Mouse (Mus musculus) left cerebral cortex, adult 18-20 months (tissue): ENCODE data around the gene Mxra7. TPM values are rescaled to one million over a fixed set of nuclear protein-coding genes. Genes with fewer than 3 reads are reported as not detected.
"Not testable (repeated sequence)": the region's sequence is repeated elsewhere in the genome, so short reads cannot be mapped to it uniquely, and the experiment has no call there.

Experiments used
- DNase-seq, 2 experiments: peaks; one replicate each; pipeline ENCODE4 v3.0.0; 2021 to 2022; ENCODE audit warnings: low spot score in 2 of 2, mixed read lengths in 1 of 2
- long read RNA-seq, 2 experiments: library from polyadenylated mRNA; stranded (forward); transcript quantifications; one replicate each; pipeline ENCODE4 v2.0.0; 2021
- total RNA-seq, 2 experiments: library from RNA; stranded (reverse); gene quantifications; 2 replicates each; pipeline ENCODE4 v1.2.3; 2021

The Mxra7 gene
- total RNA-seq, result 10 to 100 TPM; 17.5 to 20.2 TPM
- long read RNA-seq, experiment 1, transcript Mxra7-202 (5 exons, 757 nt), result minor isoform, 8 of 29 reads
- long read RNA-seq, experiment 1, transcript Mxra7-201 (4 exons, 2,063 nt), result major isoform, 17 of 29 reads
- long read RNA-seq, experiment 1, partial matches to known transcripts, result 1 of 29 reads
- long read RNA-seq, experiment 1, other reads (novel, unspliced or antisense), result 3 of 29 reads
- long read RNA-seq, experiment 2, transcript Mxra7-201 (4 exons, 2,063 nt), result major isoform, 20 of 27 reads
- long read RNA-seq, experiment 2, partial matches to known transcripts, result 0 of 27 reads
- long read RNA-seq, experiment 2, other reads (novel, unspliced or antisense), result 2 of 27 reads

DNA sequence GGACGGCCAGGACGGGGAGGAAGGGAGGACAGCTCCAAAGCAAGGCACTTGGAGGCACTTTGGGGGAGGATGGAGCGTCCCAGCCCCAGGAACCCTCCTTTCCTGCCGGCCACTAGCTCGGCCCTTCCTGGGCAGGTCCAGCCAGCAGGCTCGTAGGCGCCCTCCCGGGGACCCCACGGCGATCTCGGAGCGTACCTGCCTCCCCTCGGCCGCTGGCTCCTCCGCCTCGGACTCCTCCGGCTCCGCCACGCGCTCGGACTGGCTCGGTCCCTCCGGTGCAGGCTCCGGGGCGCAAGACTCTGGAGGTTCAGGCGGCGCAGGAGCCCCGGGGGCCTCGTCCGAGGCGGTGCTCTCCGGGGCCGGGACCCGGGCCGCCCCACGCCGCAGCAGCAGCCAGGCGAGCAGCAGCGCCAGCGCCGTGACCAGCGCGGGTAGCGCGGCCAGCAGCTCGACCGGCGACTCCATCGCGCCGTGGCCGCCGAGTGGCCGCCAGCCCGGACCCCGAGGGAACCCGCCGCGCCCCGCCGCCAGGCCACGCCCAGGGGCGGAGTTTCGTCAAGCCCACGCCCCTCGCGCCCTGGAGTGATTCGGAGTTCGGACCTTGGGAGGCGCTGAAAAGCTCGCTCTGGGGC, at the start of gene Mxra7:
TSS of gene Mxra7 (minus strand) at position 513 of the 632 bp plus-strand sequence.
- peak; percentile 54 to 69 for DNase-seq

- peak; percentile 39 to 54 for DNase-seq
Measured at GRCm38 (mm10) chr11:116873987-116874386, 46.1 kb upstream of the Mxra7 start.

DNA sequence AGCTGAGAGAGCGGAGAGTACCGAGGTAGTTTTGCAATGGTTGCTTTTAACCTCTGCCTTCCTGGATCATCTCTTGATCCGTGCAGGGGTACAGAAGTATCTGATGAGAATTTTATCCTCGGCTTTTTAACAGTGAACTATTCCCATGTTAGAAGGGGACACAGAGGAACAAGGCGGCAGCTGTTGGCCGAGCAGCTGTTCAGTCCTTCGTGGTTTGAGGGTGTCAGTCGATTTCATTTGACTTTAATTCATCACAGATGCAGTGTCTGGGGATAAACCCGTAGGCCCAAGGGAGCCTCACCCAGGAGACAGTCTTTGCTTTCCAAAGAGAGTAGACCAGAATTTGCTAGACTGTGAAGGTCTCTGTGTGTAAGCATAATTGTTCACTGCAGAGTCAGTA, 43.7 kb upstream of the Mxra7 start:
- DNase-seq, result no peak

DNA sequence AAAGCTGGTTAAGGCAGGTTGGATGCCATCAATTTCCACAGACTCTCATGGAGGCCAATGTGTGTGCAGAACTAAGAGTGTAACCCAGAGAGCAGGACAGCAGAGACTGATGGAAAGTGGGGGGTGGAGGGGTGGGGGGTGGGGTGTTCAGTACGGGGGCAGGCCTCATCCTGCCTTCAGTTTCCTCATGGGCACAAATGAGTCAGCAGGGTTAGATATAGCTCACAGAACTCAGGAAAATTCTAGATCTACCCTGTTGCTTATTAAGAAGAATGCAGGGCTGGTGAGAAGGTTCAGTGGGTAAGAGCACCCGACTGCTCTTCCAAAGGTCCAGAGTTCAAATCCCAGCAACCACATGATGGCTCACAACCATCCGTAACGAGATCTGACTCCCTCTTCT, 41.8 kb upstream of the Mxra7 start:
- no peak for DNase-seq

DNA sequence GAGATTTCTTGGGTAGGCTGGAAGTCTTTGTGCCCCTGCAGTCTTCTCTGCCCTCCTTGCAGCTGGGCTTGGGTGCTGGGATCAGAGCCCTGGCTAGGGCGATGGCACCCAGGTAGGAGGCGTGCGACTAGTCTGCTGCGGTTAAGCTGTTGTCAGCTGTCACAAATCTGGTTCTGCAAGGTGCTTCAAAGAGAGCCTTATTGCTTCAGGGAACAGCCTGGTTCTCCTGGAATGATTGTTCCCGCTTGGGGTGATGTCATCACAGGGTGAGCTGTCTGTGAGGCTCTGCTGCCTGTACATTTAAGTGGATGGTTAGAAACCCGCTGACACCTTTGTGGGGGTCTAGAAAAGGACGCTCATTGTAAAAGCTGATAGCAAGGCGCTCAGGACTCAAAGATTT, 41.4 kb upstream of the Mxra7 start:
- DNase-seq, result no peak

- DNase-seq, result no peak
Measured at GRCm38 (mm10) chr11:116868129-116868528, 40.3 kb upstream of the Mxra7 start.

GRCm38 (mm10) chr11:116865945-116866585, 38.2 kb upstream of the Mxra7 start:
- no peak for DNase-seq

GRCm38 (mm10) chr11:116864444-116864843, 36.6 kb upstream of the Mxra7 start:
- DNase-seq, result no peak

- DNase-seq, result no peak
Measured at GRCm38 (mm10) chr11:116857183-116857850, 29.5 kb upstream of the Mxra7 start.

DNA sequence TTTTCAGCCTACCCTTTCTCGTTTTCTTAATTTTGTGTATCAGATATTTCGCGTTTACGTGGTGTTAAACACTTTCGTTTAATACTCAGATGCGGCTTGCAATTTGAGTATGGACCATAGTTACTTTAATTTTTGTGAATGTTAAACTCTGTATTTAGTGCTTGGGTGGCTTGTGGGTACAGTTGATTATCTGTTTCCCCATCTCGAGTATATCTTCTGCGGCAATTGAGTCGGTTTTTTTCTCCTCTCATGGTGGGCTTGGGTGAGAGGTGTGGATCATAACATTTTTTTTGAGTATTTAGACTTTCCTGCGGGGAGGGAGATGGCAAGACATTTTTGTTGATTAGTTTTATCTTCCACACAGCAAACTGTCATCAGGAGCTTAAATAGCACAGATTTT, 26.4 kb upstream of the Mxra7 start:
- no peak for DNase-seq

GRCm38 (mm10) chr11:116853512-116853928, 25.7 kb upstream of the Mxra7 start:
- DNase-seq, result peak; percentile 98

DNA sequence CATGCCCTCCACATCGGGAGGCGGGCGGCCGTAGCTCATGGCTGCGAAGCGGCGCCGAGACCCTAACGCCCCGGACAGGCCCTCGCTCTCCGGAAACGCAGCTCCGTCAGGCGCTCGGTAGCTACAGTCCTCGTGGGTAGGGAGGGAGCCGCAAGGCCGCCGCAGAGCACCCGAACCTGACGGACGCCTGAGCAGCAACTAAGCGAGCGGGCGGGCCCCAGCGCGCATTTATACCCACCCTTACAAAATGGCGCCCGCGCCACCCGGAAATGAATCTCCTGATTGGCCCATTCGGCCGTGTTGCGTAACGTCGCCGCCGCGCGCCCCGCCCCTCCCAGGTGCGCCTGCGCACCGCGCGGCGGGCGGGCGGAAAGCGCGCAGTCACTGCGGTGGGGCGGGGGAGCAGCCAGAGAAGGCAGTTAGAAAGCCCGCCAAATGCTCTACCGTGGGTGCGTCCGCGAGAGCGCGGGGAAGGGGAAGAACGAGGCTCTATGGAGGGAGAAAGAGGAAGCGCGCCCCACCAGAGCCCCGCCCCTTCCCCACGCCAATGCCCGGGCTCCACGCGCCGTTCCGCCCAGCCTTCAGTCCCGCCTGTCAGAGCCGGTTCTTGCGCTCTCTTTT, 25.2 kb upstream of the Mxra7 start, which contains the start of gene Srsf2:
TSS of gene Srsf2 (minus strand) at position 204 of the 621 bp plus-strand sequence.
- peak; percentile 94 to 97 for DNase-seq

DNA sequence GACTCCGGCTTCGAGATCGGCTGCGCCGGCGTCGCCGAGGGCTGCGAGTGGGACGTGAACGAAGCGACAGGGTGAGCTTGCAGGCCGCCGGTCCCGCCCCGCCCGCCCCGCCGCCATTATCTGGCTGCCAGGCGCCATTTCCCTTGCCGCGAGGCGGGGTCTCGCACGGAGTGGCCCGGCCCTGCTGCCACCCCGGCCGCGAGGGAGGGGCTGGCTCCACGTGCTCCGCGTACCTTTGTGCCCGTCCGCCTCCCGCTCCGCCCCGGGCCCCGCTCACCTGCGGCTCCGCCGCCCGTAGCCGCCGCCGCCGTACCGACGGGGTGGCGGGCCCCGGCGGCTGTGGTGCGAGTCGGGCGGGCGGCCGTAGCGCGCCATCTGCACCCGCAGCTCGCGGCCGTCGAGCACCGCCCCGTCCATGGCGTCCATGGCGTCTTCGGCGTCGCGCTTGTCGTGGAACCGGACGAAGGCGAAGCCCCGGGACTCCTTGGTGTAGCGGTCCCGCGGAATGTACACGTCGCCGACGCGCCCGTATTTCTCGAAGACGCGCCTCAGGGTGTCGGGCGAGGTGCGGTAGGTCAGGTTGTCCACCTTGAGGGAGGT, 24.5 kb upstream of the Mxra7 start, which contains the start of gene Mfsd11:
TSS of gene Mfsd11 (plus strand) at position 150 of the 600 bp plus-strand sequence.
- DNase-seq, result peak; percentile 67 to 76

DNA sequence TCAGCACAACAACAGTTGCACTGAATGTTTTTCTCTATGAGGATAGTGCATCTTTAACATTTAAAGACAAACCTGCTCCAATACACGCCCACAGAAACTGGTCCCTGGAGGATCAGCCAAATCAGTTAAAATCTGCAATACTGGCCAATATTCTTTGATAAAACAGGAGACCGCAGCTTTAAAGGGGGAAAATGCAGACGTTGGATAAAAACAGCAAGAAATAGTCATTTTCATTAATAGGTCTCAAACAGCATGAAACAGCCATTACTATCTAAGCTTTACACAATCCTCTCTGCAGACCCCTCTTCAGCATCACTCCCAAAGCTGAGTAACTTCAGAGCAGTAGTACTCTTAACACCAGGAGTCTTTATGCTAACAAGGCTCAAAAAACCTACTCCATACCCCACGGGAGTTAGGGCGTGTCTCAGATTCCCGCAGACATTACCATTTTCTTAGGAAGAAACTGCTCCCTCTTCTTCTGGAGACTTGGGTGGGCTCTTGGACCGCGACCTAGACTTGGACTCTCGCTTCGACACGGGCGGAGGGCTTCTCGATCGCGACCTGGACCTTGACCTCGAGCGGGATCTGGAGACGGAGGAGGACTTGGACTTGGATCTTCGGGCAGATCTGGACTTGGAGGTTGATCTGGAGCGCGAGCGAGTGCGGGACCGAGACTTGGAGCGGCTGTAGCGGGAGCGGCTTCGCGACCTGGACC, 23.9 kb upstream of the Mxra7 start:
- no peak for DNase-seq

- no peak for DNase-seq
Measured at GRCm38 (mm10) chr11:116850833-116851477, 23.1 kb upstream of the Mxra7 start.

- no peak for DNase-seq
Measured at GRCm38 (mm10) chr11:116850085-116850484, 22.2 kb upstream of the Mxra7 start.

DNA sequence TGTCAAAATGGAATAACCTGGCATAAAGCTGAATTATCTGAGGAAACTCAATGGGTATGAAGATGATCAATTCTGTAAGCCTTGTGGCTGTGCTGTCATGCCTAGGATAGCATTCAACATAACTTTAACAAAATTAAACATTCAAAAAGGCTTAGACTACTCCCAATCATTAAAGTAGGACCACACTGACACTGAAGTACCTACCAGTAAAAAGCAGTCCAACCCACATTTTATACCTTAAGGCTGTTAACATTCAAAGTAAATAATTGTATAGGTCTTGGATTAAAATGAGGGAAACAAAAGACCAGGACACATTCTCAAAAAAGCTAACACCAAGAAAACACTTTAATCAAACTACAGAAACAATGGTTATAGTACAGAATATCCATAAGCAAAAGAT, 21.7 kb upstream of the Mxra7 start:
- DNase-seq, result no peak

DNA sequence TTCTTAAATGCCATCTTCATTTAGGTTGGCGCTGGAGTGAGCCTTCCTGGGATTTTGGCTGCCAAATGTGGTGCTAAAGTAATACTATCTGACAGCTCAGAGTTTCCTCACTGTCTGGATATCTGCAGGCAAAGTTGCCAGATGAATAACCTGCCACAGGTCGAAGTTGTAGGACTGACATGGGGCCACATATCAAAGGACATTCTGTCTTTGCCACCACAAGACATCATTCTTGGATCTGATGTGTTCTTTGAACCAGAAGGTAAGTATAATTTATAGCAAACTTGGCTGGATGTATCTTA, 21.0 kb upstream of the Mxra7 start:
- not testable (repeated sequence) for DNase-seq

DNA sequence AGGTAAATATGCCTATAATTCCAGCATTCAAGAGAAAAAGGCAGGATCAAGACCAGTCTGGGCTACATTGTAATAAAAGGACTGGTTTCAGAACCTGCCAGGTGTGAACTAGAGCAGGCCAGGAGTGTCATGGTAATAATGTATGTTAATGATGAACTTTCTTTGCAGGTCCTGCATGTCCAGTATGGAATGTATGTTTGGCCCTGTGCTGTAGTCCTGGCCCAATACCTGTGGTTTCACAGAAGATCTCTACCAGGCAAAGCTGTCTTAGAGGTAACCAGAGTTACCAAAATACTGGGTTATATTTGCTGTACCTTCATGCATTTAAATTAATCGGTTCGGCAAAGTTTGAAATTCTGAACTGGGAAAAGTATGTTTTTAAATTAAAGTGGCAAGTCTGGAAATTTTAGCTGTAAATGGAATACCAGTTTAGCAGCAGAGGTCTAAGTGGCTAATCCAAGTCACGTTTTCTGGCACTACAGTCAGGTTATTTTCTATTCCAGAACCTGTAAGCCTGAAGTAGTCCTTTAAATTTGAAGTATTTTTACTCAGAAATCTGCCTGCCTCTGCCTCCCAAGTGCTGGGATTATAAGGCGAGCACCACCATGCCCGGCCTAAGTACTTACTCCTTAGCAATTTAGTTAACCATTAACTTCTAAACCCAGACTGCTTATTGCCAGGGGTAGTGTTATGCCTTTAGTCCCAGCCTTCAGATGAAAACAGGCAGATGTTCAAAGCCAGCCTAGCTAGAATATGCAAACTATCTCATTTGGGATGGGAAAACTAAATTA, 20.4 kb upstream of the Mxra7 start:
- no peak for DNase-seq
